Mouse (Mus musculus) G1E (cell line): Measurements from ENCODE around the gene Hpca. TPM values are rescaled to one million over a fixed set of nuclear protein-coding genes. Genes with fewer than 3 reads are reported as not detected.

Source experiments
- ATAC-seq: 2 replicates; pipeline ENCODE4 v1.8.0; 2016; ENCODE audit warnings: mild to moderate bottlenecking; ENCODE audit not compliant: insufficient number of reproducible peaks, poor library complexity, low FRiP score, severe bottlenecking; ENCODE audit errors: extremely low read depth
- DNase-seq: peaks from one replicate; pipeline ENCODE4 v3.0.0; 2012; ENCODE audit warnings: low spot score
- H3K27me3 ChIP-seq: 2 replicates; pipeline ENCODE4 v1.6.1; 2012; ENCODE audit warnings: mild to moderate bottlenecking, low read length, inconsistent platforms; ENCODE audit not compliant: insufficient read depth
- H3K36me3 ChIP-seq: replicated peaks from 2 replicates; pipeline ENCODE3; 2012; ENCODE audit warnings: mild to moderate bottlenecking, inconsistent platforms
- H3K4me1 ChIP-seq: 2 replicates; pipeline ENCODE4 v1.6.1; 2012; ENCODE audit warnings: low read depth, low read length, inconsistent platforms, mixed read lengths; ENCODE audit not compliant: insufficient read depth
- H3K4me3 ChIP-seq: 2 replicates; pipeline ENCODE4 v1.5.1; 2012; ENCODE audit warnings: low read depth, mild to moderate bottlenecking, inconsistent platforms, low read length, moderate library complexity, mixed read lengths
- H3K9me3 ChIP-seq: replicated peaks from 2 replicates; pipeline ENCODE4 v1.6.1; 2012; ENCODE audit warnings: inconsistent platforms
- CTCF ChIP-seq: IDR thresholded peaks from 2 replicates; pipeline ENCODE4 v1.5.1; 2012; ENCODE audit warnings: low read depth, low read length, inconsistent platforms, mixed read lengths
- GATA1 ChIP-seq: IDR thresholded peaks from 2 replicates; pipeline ENCODE4 v1.6.1; 2012; ENCODE audit warnings: borderline replicate concordance, low read length, inconsistent platforms, mixed read lengths
- GATA2 ChIP-seq: IDR thresholded peaks from 2 replicates; pipeline ENCODE4 v1.6.1; 2012; ENCODE audit warnings: low read depth, low read length, inconsistent platforms, borderline replicate concordance
- POLR2AphosphoS5 ChIP-seq: IDR thresholded peaks from 2 replicates; pipeline ENCODE4 v1.6.1; 2012; ENCODE audit warnings: low read depth, low read length, inconsistent platforms; ENCODE audit not compliant: insufficient replicate concordance
- TAL1 ChIP-seq: conservative IDR thresholded peaks from 2 replicates; pipeline ENCODE4 v1.6.1; 2012; ENCODE audit warnings: low read depth, low read length, inconsistent platforms, mixed read lengths
- polyA plus RNA-seq: library from polyadenylated mRNA; stranded (reverse); fragments of >175 nt; gene quantifications from 2 replicates; pipeline ENCODE4 v1.2.3, GENCODE M21; 2012
- total RNA-seq, 2 experiments: library from RNA; stranded (forward) in 1 of 2; stranded (reverse) in 1 of 2; fragments of 200-1000 nt in 1 of 2; fragments of >200 nt in 1 of 2; fragmentation: Nextera tagmentation in 1 of 2; gene quantifications; 2 replicates each; pipeline ENCODE4 v1.2.3; 2014 to 2017

The Hpca gene
- 1.1 TPM in 1 of 2 replicates, not detected in the other for total RNA-seq (2014; fragmentation: Nextera tagmentation)
- total RNA-seq (2017), result not detected in 2 replicates
- not detected in 2 replicates for polyA plus RNA-seq

GRCm38 (mm10) chr4:129121569-129122086 is at the start of gene Hpca:
TSS of gene Hpca (minus strand) at chr4:129122036.
- Histone ChIP-seq H3K27me3 (peaks cover 60% of the 10 kb centered on the region), H3K36me3 (no peaks in the 10 kb centered on the region), H3K4me1 (peaks cover 7% of the 10 kb centered on the region; the same call in 1 of the 2 replicates), H3K9me3 (no peaks in the 10 kb centered on the region), H3K4me3 (no peak within 1 kb of the TSS; the same call in 1 of the 2 replicates)
- TF ChIP-seq GATA2, result no peak
- no peak for TF ChIP-seq GATA1
- no peak for TF ChIP-seq POLR2AphosphoS5
- no peak for TF ChIP-seq CTCF
- no peak for TF ChIP-seq TAL1
- DNase-seq (no peak), ATAC-seq (no peak)

DNA sequence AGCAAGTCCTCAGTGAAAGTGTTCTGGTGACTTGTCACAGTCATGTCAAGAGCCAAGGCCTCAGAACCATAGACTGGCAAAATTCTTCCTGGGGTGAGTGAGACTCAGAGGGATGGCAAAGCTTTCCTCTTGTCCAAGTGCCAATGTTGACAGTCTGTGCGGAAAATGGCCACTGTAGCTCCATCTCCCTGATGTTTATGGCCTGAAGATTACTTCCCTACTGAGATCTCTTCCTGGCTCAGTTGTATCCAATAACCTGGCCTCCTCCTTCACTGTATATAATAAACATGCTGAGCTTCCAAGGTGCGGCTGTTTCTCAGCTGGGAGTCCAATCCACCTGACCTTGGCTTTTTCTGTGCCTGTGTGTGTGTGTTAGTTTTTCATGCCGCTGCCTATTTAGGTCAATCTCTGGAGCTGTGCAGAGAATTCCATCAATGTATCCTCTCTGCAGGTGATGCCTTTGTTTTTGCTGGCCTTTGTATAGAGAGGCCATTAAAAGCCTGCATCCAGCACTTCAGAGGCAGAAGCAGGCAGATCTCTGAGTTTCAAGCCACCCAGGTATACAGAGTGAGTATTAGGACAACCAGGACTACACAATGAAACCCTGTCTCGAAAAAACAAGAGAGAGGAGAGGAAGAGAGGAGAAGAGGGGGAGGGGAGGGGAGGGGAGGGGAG is 39.9 kb upstream of the Hpca start:
- Histone ChIP-seq H3K4me1 (peaks cover 10% of the 10 kb centered on the region), H3K36me3 (peaks cover 69% of the 10 kb centered on the region), H3K9me3 (no peaks in the 10 kb centered on the region), H3K27me3 (no peaks in the 10 kb centered on the region), H3K4me3 (no peak overlapping the region)
- ATAC-seq (no peak), DNase-seq (no peak)
- TF ChIP-seq GATA1 (no peak), GATA2 (no peak), TAL1 (no peak), POLR2AphosphoS5 (no peak), CTCF (no peak)

DNA sequence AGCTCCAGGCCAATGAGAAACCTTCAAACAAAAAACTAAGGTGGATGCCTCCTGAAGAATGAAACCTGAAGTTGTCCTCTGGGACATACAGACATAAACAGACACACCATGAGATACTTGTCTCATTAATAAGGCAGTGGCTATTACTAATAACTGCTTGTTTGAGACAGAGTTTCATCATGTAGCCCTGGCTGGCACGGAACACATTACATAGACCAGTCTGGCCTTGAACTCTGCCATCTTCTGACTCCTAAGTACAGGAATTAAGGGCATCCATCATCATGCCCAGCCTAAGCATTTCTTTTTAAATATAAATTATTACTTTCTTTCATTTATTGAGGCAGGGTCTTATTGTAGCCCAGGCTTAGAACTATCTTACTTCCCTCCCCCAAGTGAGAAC is 39.2 kb upstream of the Hpca start:
- Histone ChIP-seq H3K27me3 (no peaks in the 10 kb centered on the region), H3K4me3 (no peak overlapping the region), H3K4me1 (peaks cover 10% of the 10 kb centered on the region), H3K9me3 (no peaks in the 10 kb centered on the region), H3K36me3 (peaks cover 69% of the 10 kb centered on the region)
- TF ChIP-seq GATA2 (no peak), TAL1 (no peak), POLR2AphosphoS5 (no peak), GATA1 (no peak), CTCF (no peak)
- no peak for ATAC-seq
- no peak for DNase-seq

DNA sequence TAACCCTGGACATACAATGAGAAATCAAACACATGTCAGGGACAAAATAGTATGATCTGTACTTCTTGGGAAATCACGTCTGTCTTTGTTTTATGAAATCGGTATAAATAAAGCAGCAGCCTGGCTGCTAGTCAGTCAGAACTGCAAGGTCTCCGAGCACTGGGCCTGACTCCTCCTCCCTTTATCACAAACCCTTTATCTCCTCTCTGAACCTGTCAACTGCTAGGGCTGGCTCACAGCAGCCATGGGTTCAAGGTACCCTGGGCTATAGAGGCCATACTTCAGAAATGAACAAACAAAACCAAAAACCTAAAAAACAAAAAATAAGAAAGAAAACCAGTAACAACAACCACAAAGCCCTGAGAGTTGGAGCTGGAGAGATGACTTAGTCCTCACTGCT is 36.7 kb upstream of the Hpca start:
- ATAC-seq, result no peak
- H3K4me3 ChIP-seq, result no peak overlapping the region
- peaks cover 10% of the 10 kb centered on the region for H3K4me1 ChIP-seq
- TF ChIP-seq CTCF, result no peak
- no peak for TF ChIP-seq TAL1
- no peak for TF ChIP-seq GATA2
- TF ChIP-seq GATA1, result no peak
- no peak for TF ChIP-seq POLR2AphosphoS5
- peaks cover 73% of the 10 kb centered on the region for H3K36me3 ChIP-seq
- no peaks in the 10 kb centered on the region for H3K27me3 ChIP-seq
- H3K9me3 ChIP-seq, result no peaks in the 10 kb centered on the region
- DNase-seq, result no peak

DNA sequence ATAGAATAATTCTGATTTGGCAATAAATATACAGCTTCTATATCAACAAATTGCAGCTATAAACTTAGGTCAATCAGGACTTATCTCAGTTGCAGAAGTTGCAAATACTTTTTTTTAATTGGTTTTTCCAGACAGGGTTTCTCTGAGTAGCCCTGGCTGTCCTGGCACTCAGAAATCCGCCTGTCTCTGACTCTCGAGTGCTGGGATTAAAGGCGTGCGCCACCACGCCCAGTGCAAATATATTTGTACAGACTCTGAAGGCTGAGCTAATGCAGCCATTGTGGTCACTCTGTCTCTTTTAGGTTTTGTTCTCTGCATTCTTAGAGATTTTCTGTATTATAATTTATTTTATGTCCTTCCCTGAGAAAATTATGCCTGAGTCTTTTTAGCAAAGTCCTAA is 35.7 kb upstream of the Hpca start:
- Histone ChIP-seq H3K4me3 (no peak overlapping the region), H3K27me3 (no peaks in the 10 kb centered on the region), H3K4me1 (peaks cover 10% of the 10 kb centered on the region), H3K9me3 (no peaks in the 10 kb centered on the region), H3K36me3 (peaks cover 77% of the 10 kb centered on the region)
- TF ChIP-seq GATA2, result no peak
- no peak for TF ChIP-seq POLR2AphosphoS5
- TF ChIP-seq GATA1, result no peak
- no peak for TF ChIP-seq CTCF
- no peak for TF ChIP-seq TAL1
- ATAC-seq, result no peak
- DNase-seq, result no peak

- Histone ChIP-seq H3K36me3 (peaks cover 91% of the 10 kb centered on the region), H3K9me3 (no peaks in the 10 kb centered on the region), H3K27me3 (no peaks in the 10 kb centered on the region), H3K4me3 (no peak overlapping the region), H3K4me1 (0 out of 2 replicates have a peak, but pooled peaks cover 5% of the 10 kb centered on the region)
- TF ChIP-seq CTCF, result no peak
- TF ChIP-seq GATA1, result no peak
- no peak for TF ChIP-seq TAL1
- DNase-seq (no peak), ATAC-seq (no peak)
Measured at GRCm38 (mm10) chr4:129151276-129151811, 29.5 kb upstream of the Hpca start.

GRCm38 (mm10) chr4:129149321-129149720 is 27.5 kb upstream of the Hpca start:
- ATAC-seq (no peak), DNase-seq (no peak)
- Histone ChIP-seq H3K36me3 (peaks cover 84% of the 10 kb centered on the region), H3K4me3 (no peak overlapping the region), H3K9me3 (no peaks in the 10 kb centered on the region), H3K27me3 (no peaks in the 10 kb centered on the region), H3K4me1 (peaks cover 13% of the 10 kb centered on the region)
- no peak for TF ChIP-seq GATA2
- no peak for TF ChIP-seq GATA1
- no peak for TF ChIP-seq CTCF
- no peak for TF ChIP-seq TAL1
- no peak for TF ChIP-seq POLR2AphosphoS5
